Mouse (Mus musculus) spleen, adult 10 weeks (tissue): ENCODE data around the gene Btg1-ps1. TPM values are rescaled to one million over a fixed set of nuclear protein-coding genes. Genes with fewer than 3 reads are reported as not detected.

ENCODE experiments used
- polyA plus RNA-seq: library from polyadenylated mRNA; stranded (reverse); fragments of 350-450 nt; fragmentation: Illumina TruSeq; extraction: RNeasy Lipid Tissue Mini Kit (QIAGEN cat#74804); gene quantifications from one replicate; pipeline ENCODE4 v1.2.3, GENCODE M21; 2015; ENCODE audit warnings: low replicate concordance; ENCODE audit not compliant: insufficient read depth

Btg1-ps1 gene
- not detected for polyA plus RNA-seq

GRCm38 (mm10) chrX:38018597-38018996 lies at the start of gene Btg1-ps1:
Gene Btg1-ps1, minus strand, starts transcription at chrX:38018815.

GRCm38 (mm10) chrX:38066175-38066574 lies 47.6 kb upstream of the Btg1-ps1 start, which contains the start of gene Rhox10:
Gene Rhox10, plus strand, starts transcription at chrX:38066475.

GRCm38 (mm10) chrX:38043014-38043413 lies 24.4 kb upstream of the Btg1-ps1 start, which contains the start of gene Btg1-ps2:
Gene Btg1-ps2, minus strand, starts transcription at chrX:38043114.

Other genes starting within 250 kb of the Btg1-ps1 start
- not detected for gene Rhox5, start 214.0 kb downstream of the Btg1-ps1 start, polyA plus RNA-seq
- not detected for gene Rhox6, start 191.9 kb downstream of the Btg1-ps1 start, polyA plus RNA-seq
- gene Rhox7a, start 187.1 kb downstream of the Btg1-ps1 start, polyA plus RNA-seq: not detected
- not detected for gene Rhox8, start 139.9 kb downstream of the Btg1-ps1 start, polyA plus RNA-seq
- gene Rhox7b, start 121.6 kb downstream of the Btg1-ps1 start, polyA plus RNA-seq: not detected
- not detected for gene Rhox9, start 117.0 kb downstream of the Btg1-ps1 start, polyA plus RNA-seq
- gene Btg1-ps2, start 24.3 kb upstream of the Btg1-ps1 start, polyA plus RNA-seq: not detected
- not detected for gene Rhox10, start 47.7 kb upstream of the Btg1-ps1 start, polyA plus RNA-seq
- not detected for gene Rhox11, start 66.3 kb upstream of the Btg1-ps1 start, polyA plus RNA-seq
- gene Rhox12, start 92.1 kb upstream of the Btg1-ps1 start, polyA plus RNA-seq: not detected
- gene Rhox13, start 102.4 kb upstream of the Btg1-ps1 start, polyA plus RNA-seq: not detected
- gene Zbtb33, start 171.0 kb upstream of the Btg1-ps1 start, polyA plus RNA-seq: 40.7 TPM
- 4.4 TPM for gene Tmem255a, start 233.6 kb upstream of the Btg1-ps1 start, polyA plus RNA-seq